Mouse (Mus musculus) intestine, embryonic 15.5 days (tissue): Measurements from ENCODE around the gene Dusp27. TPM values are rescaled to one million over a fixed set of nuclear protein-coding genes. Genes with fewer than 3 reads are reported as not detected.

Source experiments
- ATAC-seq: fragments of 200-750 bp; cut with Nextera tagmentation; 2 replicates; pipeline ENCODE4 v1.8.0; 2017; ENCODE audit warnings: moderate TSS enrichment, moderate library complexity
- H3K27ac ChIP-seq: fragments of 300-500 bp; sonication (generic); 2 replicates; pipeline ENCODE4 v1.5.1; 2015; ENCODE audit warnings: mild to moderate bottlenecking, inconsistent platforms
- H3K27me3 ChIP-seq: fragments of 300-500 bp; sonication (generic); replicated peaks from 2 replicates; pipeline ENCODE4 v1.6.1; 2015; ENCODE audit warnings: inconsistent platforms
- H3K36me3 ChIP-seq: fragments of 300-500 bp; sonication (generic); 2 replicates; pipeline ENCODE4 v1.6.1; 2015; ENCODE audit warnings: inconsistent platforms
- H3K4me1 ChIP-seq: fragments of 300-500 bp; sonication (generic); replicated peaks from 2 replicates; pipeline ENCODE4 v1.6.1; 2015; ENCODE audit warnings: inconsistent platforms
- H3K4me2 ChIP-seq: fragments of 300-500 bp; sonication (generic); replicated peaks from 2 replicates; pipeline ENCODE4 v1.6.1; 2015; ENCODE audit warnings: mild to moderate bottlenecking, inconsistent platforms
- H3K4me3 ChIP-seq: fragments of 300-500 bp; sonication (generic); replicated peaks from 2 replicates; pipeline ENCODE4 v1.5.1; 2015; ENCODE audit warnings: inconsistent platforms
- H3K9ac ChIP-seq: fragments of 300-500 bp; sonication (generic); 2 replicates; pipeline ENCODE4 v1.6.1; 2015; ENCODE audit warnings: inconsistent platforms
- H3K9me3 ChIP-seq: fragments of 300-500 bp; sonication (generic); 2 replicates; pipeline ENCODE4 v1.6.1; 2016; ENCODE audit warnings: inconsistent platforms
- WGBS: fragments of 180-500 bp; shearing (Covaris S2); methylation state at CpG from one replicate; pipeline ENCODE4 v1.1.7; 2015; 5-methylcytosine and 5-hydroxymethylcytosine counted together
- polyA plus RNA-seq: library from polyadenylated mRNA; unstranded; fragments of >200 nt; fragmentation: Nextera tagmentation; extraction: Ambion mirVana; gene quantifications from 2 replicates; pipeline ENCODE4 v1.2.1, GENCODE M21; 2015

The Dusp27 gene
- polyA plus RNA-seq, 1 experiment from 2014 or later = 1.8 TPM

DNA sequence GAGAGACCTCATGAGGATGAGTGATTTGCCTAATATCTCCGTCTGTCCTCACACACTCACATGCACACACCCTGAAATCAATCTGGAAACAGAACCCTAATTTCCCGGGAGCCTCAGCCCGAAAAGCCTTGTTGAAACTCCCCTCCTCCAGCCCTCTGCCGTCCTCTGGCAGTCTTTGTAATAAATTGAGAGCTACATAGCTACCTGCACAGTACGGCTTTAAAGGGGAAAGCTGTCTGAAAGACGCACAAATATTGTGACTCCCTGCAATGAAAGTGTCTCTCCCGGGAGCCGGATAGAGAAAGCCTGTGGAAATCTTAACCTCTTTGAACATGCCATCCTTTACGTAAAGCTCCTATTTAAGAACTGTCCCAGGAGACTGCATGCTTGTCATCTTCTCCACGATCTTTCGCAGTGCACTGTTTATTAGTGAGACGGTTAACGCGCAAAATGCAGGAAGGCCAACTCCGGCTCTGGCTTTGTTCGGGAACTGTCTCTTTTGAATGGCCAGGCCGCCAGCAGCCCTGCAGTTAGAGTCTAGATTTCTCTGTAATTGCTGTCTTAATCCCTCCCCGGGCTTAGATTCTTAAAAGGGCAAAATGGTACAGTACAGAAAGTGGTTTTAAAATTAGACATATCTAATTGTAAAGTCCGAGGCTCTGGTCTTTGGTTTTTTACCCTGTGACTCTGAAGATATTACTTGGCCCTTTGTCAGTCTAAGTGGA lies 39.1 kb downstream of the Dusp27 start:
- Histone ChIP-seq H3K27me3 (no peaks in the 10 kb centered on the region), H3K27ac (no peak overlapping the region), H3K36me3 (no peaks in the 10 kb centered on the region), H3K4me1 (no peaks in the 10 kb centered on the region), H3K4me3 (no peak overlapping the region), H3K9ac (no peak overlapping the region), H3K9me3 (no peaks in the 10 kb centered on the region), H3K4me2 (no peak overlapping the region)
- no peak for ATAC-seq
- 52% methylated on average over 19 of the region's 19 CpGs for WGBS

GRCm38 (mm10) chr1:166077052-166077735 lies 50.5 kb downstream of the Dusp27 start:
- WGBS = 67% methylated on average over 6 of the region's 6 CpGs
- ATAC-seq = no peak
- H3K4me1 ChIP-seq = no peaks in the 10 kb centered on the region
- H3K27me3 ChIP-seq = no peaks in the 10 kb centered on the region
- H3K9me3 ChIP-seq = no peaks in the 10 kb centered on the region
- no peak overlapping the region for H3K4me2 ChIP-seq
- H3K4me3 ChIP-seq = no peak overlapping the region
- no peaks in the 10 kb centered on the region for H3K36me3 ChIP-seq
- no peak overlapping the region for H3K27ac ChIP-seq
- no peak overlapping the region for H3K9ac ChIP-seq

GRCm38 (mm10) chr1:166067856-166068440 lies 59.8 kb downstream of the Dusp27 start:
- H3K4me1 ChIP-seq = no peaks in the 10 kb centered on the region
- H3K9me3 ChIP-seq = no peaks in the 10 kb centered on the region
- H3K27me3 ChIP-seq = no peaks in the 10 kb centered on the region
- H3K4me2 ChIP-seq = no peak overlapping the region
- ATAC-seq = peak; percentile 20; the same call in 1 of the 2 replicates
- no peak overlapping the region for H3K9ac ChIP-seq
- no peak overlapping the region for H3K4me3 ChIP-seq
- H3K27ac ChIP-seq = no peak overlapping the region
- 63% methylated on average over 2 of the region's 2 CpGs for WGBS
- H3K36me3 ChIP-seq = no peaks in the 10 kb centered on the region

DNA sequence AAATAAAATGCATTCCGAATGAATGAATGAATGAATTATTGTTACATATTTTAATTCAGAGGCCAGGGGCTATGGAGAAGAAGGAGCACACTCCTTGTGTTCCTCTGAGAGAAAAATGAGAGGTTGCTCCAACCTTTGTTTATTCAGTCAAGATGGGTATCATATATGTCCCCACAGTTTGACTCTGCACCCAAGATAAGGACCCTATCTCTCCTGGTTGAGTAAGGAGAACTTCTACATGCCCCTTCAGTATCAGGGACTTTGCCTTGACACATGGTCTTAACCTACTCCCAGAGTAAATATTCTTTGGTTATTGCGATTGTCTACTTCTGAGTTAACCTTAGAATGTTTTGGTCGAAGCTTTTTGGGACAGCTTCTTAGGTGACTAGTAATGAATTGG lies 63.9 kb downstream of the Dusp27 start:
- Histone ChIP-seq H3K36me3 (no peaks in the 10 kb centered on the region), H3K4me1 (no peaks in the 10 kb centered on the region), H3K9me3 (no peaks in the 10 kb centered on the region), H3K4me2 (no peak overlapping the region), H3K27ac (no peak overlapping the region), H3K4me3 (no peak overlapping the region), H3K27me3 (no peaks in the 10 kb centered on the region), H3K9ac (no peak overlapping the region)
- whole genome bisulfite sequencing = 87% methylated on average over 3 of the region's 3 CpGs
- ATAC-seq = no peak

DNA sequence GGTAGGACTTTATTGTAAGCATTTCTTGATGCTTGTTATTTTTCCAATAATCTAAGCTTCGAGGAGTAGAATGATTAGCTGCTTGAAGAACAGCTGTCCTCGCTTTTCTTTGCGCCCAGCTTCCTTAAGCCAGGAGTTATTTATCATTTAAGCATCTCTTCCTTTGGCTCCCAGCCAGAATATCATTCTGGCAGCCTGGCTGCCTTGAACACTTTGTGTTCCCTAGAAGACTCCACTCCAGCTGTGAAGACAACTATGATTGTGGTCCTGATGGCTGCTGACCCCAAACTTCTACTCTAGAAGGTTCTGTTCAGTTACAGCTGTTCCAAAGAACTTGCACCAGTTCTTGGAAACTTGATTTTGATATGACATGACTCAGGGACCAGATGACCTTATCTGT lies 66.2 kb downstream of the Dusp27 start:
- Histone ChIP-seq H3K27me3 (no peaks in the 10 kb centered on the region), H3K4me2 (no peak overlapping the region), H3K9me3 (no peaks in the 10 kb centered on the region), H3K27ac (no peak overlapping the region), H3K36me3 (no peaks in the 10 kb centered on the region), H3K9ac (no peak overlapping the region), H3K4me3 (no peak overlapping the region), H3K4me1 (no peaks in the 10 kb centered on the region)
- WGBS = 33% methylated on average over 3 of the region's 3 CpGs
- no peak for ATAC-seq

GRCm38 (mm10) chr1:166060406-166060805 lies 67.3 kb downstream of the Dusp27 start:
- Histone ChIP-seq H3K36me3 (no peaks in the 10 kb centered on the region), H3K4me2 (no peak overlapping the region), H3K9ac (no peak overlapping the region), H3K27me3 (no peaks in the 10 kb centered on the region), H3K9me3 (no peaks in the 10 kb centered on the region), H3K4me1 (no peaks in the 10 kb centered on the region), H3K27ac (no peak overlapping the region), H3K4me3 (no peak overlapping the region)
- WGBS = 56% methylated on average over 1 of the region's 1 CpGs
- ATAC-seq = no peak

DNA sequence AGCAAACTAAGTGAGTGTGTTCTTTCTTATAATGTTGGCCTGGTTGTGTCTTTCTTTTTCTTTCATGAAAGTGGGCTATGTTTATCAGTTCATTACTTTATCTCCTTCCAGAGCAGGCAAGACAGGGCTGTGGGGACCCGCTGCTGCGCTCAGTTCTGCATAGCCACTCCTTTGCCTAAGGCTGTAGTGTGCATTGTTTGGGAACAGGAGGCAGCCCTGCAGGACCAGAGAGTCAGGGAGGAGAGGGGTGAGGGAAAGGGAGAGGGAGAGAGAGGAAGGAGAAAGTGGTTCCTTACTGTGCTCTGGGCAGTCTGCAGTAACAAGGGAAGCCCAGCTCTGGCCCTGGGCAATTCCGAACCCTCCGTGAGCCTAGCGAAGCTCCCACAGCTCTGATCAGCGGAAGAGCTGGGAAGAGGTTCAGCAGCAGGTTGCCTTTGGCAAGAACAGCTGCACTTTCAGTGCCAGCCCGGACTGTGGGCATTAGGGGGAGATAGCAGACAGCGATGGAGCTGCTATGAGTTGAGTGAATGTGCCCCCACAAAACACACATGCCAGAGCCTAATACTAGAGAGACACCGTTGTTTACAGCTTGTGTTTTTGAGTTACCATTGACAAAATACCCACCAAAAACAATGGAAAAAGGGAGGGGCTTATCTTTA lies 71.5 kb downstream of the Dusp27 start:
- H3K4me2 ChIP-seq = no peak overlapping the region
- no peaks in the 10 kb centered on the region for H3K27me3 ChIP-seq
- WGBS = 53% methylated on average over 9 of the region's 9 CpGs
- no peak for ATAC-seq
- H3K27ac ChIP-seq = no peak overlapping the region
- no peaks in the 10 kb centered on the region for H3K9me3 ChIP-seq
- no peaks in the 10 kb centered on the region for H3K36me3 ChIP-seq
- no peaks in the 10 kb centered on the region for H3K4me1 ChIP-seq
- H3K4me3 ChIP-seq = no peak overlapping the region
- H3K9ac ChIP-seq = no peak overlapping the region

DNA sequence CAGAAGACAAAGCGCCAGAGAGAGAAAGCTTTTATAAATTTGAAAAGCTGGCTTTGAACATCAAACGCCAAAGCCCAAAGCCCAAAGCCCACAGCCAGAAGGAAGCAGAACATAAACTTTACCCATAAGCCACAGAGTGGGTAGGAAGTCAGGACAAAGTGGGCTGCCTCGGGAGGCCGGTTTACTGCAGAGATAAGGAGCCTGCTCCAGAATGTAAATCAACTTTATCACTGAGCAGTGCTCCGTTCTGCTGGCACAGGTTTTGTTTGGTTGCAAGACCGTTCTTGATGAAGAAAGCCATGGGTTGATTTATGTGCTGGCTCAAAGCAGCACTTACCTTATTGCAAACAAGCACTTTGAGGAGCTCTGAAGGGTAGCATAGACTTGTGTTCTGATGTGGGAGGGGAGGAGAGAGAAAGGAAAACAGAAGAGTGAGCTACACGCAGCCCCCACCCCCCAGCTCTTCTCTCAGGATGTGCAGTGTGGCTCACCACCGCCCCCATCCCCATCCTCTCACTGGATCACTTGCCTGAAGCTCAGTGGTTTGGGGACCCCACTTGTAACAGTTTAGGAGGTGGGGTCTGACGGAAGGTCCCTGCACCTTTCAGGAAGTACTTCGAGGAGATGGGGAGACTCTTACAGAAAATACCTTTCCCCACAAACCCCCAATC lies 74.3 kb downstream of the Dusp27 start:
- no peak for ATAC-seq
- WGBS = 27% methylated on average over 10 of the region's 10 CpGs
- Histone ChIP-seq H3K4me1 (peaks cover 5% of the 10 kb centered on the region), H3K27ac (no peak overlapping the region), H3K27me3 (no peaks in the 10 kb centered on the region), H3K4me2 (no peak overlapping the region), H3K4me3 (no peak overlapping the region), H3K9me3 (no peaks in the 10 kb centered on the region), H3K36me3 (no peaks in the 10 kb centered on the region), H3K9ac (no peak overlapping the region)

DNA sequence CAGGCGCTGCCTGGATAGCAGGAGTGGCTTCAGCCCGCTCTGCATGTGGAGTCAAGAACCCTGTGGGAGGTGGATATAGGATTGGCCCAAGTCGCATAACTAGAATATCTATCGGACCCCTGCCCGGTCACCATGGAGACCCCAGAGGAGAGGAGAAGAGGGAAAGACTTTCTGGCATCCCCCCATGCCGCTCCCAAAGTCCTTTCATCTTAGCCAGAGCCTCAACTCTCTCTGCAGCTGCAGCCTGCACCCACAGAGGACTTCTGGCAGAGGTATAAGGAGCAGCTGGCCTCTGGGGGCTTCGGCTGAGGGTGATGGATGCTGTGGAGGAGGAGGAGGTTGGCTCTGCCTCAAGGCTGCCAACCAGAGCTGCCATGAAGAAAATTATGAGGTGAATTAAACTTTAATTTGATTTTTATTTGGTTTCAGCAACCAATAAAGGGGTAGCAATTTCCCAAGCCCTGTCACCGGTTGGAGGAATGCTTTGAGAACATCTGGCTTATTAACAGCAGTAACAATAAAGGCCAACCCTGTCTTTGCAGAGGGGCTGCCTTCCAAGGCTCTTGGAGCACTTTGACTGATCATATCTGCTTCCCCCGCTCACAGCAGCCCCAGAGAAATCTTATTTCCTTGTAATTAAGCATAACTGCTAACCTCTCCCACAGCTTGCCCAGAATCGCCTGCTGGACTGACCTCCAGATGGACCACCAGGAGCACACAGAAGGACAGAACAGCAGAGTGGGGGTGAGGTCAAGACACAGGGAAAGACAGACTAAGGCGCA lies 78.5 kb downstream of the Dusp27 start:
- Histone ChIP-seq H3K9me3 (no peaks in the 10 kb centered on the region), H3K4me3 (peak overlapping the region; percentile 40), H3K27me3 (no peaks in the 10 kb centered on the region), H3K9ac (no peak overlapping the region), H3K36me3 (no peaks in the 10 kb centered on the region), H3K4me2 (peak overlapping the region; percentile 93), H3K4me1 (peaks cover 19% of the 10 kb centered on the region), H3K27ac (no peak overlapping the region)
- WGBS = 24% methylated on average over 11 of the region's 11 CpGs
- ATAC-seq = peak; percentile 39; the same call in 1 of the 2 replicates

DNA sequence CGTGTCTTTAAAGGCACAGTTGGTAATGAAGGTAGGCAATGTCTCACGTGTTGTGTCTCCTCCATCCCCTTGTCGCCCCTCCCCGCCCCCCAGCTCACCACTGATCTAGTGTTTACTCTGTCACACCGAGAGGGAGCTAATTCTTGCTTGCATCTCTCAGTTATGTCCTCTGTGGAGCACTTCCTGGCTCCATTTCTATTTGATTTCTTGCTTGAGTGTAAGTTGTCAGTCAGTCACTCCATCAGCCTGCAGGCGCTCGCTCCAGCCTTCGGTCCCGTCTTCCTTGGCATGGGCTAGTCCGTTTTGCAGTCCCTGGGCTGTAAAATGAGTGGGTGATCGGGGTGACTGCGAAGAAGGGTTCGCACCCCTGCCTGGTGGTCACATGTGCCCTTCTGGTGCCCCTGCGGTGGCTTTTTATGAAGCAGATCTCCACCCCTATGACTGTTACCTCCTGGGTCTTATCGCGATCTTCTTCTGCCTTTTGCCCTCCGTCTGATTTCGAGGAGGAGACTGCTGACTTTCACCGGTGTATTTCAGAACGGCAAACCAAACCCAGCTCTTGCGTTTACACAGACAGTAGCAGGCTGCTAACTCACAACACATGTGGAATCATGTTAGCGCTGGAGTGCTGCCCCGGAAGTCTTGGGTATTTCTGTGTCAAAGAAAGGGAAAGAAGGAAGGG lies 79.4 kb downstream of the Dusp27 start:
- Histone ChIP-seq H3K27ac (no peak overlapping the region), H3K36me3 (no peaks in the 10 kb centered on the region), H3K27me3 (no peaks in the 10 kb centered on the region), H3K4me3 (peak overlapping the region; percentile 40), H3K9me3 (no peaks in the 10 kb centered on the region), H3K9ac (peak overlapping the region; percentile 14), H3K4me1 (peaks cover 19% of the 10 kb centered on the region), H3K4me2 (peak overlapping the region; percentile 93)
- peak; percentile 41 for ATAC-seq
- 1% methylated on average over 23 of the region's 23 CpGs for WGBS
